Mouse (Mus musculus) intestine, embryonic 15.5 days (tissue): Measurements from ENCODE around the gene Cacna1i. TPM values are rescaled to one million over a fixed set of nuclear protein-coding genes. Genes with fewer than 3 reads are reported as not detected.

ENCODE experiments used
- ATAC-seq: fragments of 200-750 bp; cut with Nextera tagmentation; 2 replicates; pipeline ENCODE4 v1.8.0; 2017; ENCODE audit warnings: moderate TSS enrichment, moderate library complexity
- H3K27ac ChIP-seq: fragments of 300-500 bp; sonication (generic); 2 replicates; pipeline ENCODE4 v1.5.1; 2015; ENCODE audit warnings: mild to moderate bottlenecking, inconsistent platforms
- H3K27me3 ChIP-seq: fragments of 300-500 bp; sonication (generic); replicated peaks from 2 replicates; pipeline ENCODE4 v1.6.1; 2015; ENCODE audit warnings: inconsistent platforms
- H3K36me3 ChIP-seq: fragments of 300-500 bp; sonication (generic); 2 replicates; pipeline ENCODE4 v1.6.1; 2015; ENCODE audit warnings: inconsistent platforms
- H3K4me1 ChIP-seq: fragments of 300-500 bp; sonication (generic); replicated peaks from 2 replicates; pipeline ENCODE4 v1.6.1; 2015; ENCODE audit warnings: inconsistent platforms
- H3K4me2 ChIP-seq: fragments of 300-500 bp; sonication (generic); replicated peaks from 2 replicates; pipeline ENCODE4 v1.6.1; 2015; ENCODE audit warnings: mild to moderate bottlenecking, inconsistent platforms
- H3K4me3 ChIP-seq: fragments of 300-500 bp; sonication (generic); replicated peaks from 2 replicates; pipeline ENCODE4 v1.5.1; 2015; ENCODE audit warnings: inconsistent platforms
- H3K9ac ChIP-seq: fragments of 300-500 bp; sonication (generic); 2 replicates; pipeline ENCODE4 v1.6.1; 2015; ENCODE audit warnings: inconsistent platforms
- H3K9me3 ChIP-seq: fragments of 300-500 bp; sonication (generic); 2 replicates; pipeline ENCODE4 v1.6.1; 2016; ENCODE audit warnings: inconsistent platforms
- WGBS: fragments of 180-500 bp; shearing (Covaris S2); methylation state at CpG from one replicate; pipeline ENCODE4 v1.1.7; 2015; 5-methylcytosine and 5-hydroxymethylcytosine counted together
- polyA plus RNA-seq: library from polyadenylated mRNA; unstranded; fragments of >200 nt; fragmentation: Nextera tagmentation; extraction: Ambion mirVana; gene quantifications from 2 replicates; pipeline ENCODE4 v1.2.1, GENCODE M21; 2015

Cacna1i gene
- polyA plus RNA-seq, 1 experiment from 2014 or later = not detected

- ATAC-seq = no peak
- Histone ChIP-seq H3K9ac (no peak overlapping the region), H3K4me2 (no peak overlapping the region)
These were observed 32.3 kb downstream of the Cacna1i start for GRCm38 (mm10) chr15:80319315-80319714.

GRCm38 (mm10) chr15:80319921-80320320, 32.9 kb downstream of the Cacna1i start:
- no peak for ATAC-seq
- H3K9me3 ChIP-seq = no peaks in the 10 kb centered on the region

More at GRCm38 (mm10) chr15:80319315-80319714, 32.3 kb downstream of the Cacna1i start:
- Histone ChIP-seq H3K36me3 (no peaks in the 10 kb centered on the region), H3K9me3 (no peaks in the 10 kb centered on the region), H3K4me1 (0 out of 2 replicates have a peak, but pooled peaks cover 3% of the 10 kb centered on the region), H3K27ac (no peak overlapping the region), H3K4me3 (no peak overlapping the region), H3K27me3 (no peaks in the 10 kb centered on the region)
- 50% methylated on average over 2 of the region's 2 CpGs for WGBS

GRCm38 (mm10) chr15:80325207-80325606, 38.2 kb downstream of the Cacna1i start:
- no peak overlapping the region for H3K27ac ChIP-seq
- no peaks in the 10 kb centered on the region for H3K4me1 ChIP-seq
- WGBS = 63% methylated on average over 2 of the region's 2 CpGs
- no peak overlapping the region for H3K9ac ChIP-seq
- no peaks in the 10 kb centered on the region for H3K36me3 ChIP-seq
- H3K27me3 ChIP-seq = no peaks in the 10 kb centered on the region
- ATAC-seq = no peak
- no peaks in the 10 kb centered on the region for H3K9me3 ChIP-seq
- no peak overlapping the region for H3K4me3 ChIP-seq
- no peak overlapping the region for H3K4me2 ChIP-seq

More at GRCm38 (mm10) chr15:80319921-80320320, 32.9 kb downstream of the Cacna1i start:
- Histone ChIP-seq H3K4me1 (0 out of 2 replicates have a peak, but pooled peaks cover 3% of the 10 kb centered on the region), H3K9ac (no peak overlapping the region), H3K36me3 (no peaks in the 10 kb centered on the region), H3K4me2 (no peak overlapping the region), H3K4me3 (no peak overlapping the region), H3K27ac (no peak overlapping the region), H3K27me3 (no peaks in the 10 kb centered on the region)
- 84% methylated on average over 6 of the region's 6 CpGs for WGBS

GRCm38 (mm10) chr15:80325756-80326155, 38.7 kb downstream of the Cacna1i start:
- Histone ChIP-seq H3K4me1 (no peaks in the 10 kb centered on the region), H3K27me3 (no peaks in the 10 kb centered on the region), H3K36me3 (no peaks in the 10 kb centered on the region), H3K9ac (no peak overlapping the region), H3K27ac (no peak overlapping the region), H3K4me2 (no peak overlapping the region), H3K9me3 (no peaks in the 10 kb centered on the region), H3K4me3 (no peak overlapping the region)
- ATAC-seq = no peak
- WGBS = 79% methylated on average over 9 of the region's 9 CpGs

- no peak overlapping the region for H3K9ac ChIP-seq
- 82% methylated on average over 4 of the region's 4 CpGs for WGBS
- ATAC-seq = no peak
These were observed 39.9 kb downstream of the Cacna1i start for GRCm38 (mm10) chr15:80326947-80327346.

GRCm38 (mm10) chr15:80327743-80328540, 40.9 kb downstream of the Cacna1i start:
- H3K27me3 ChIP-seq = no peaks in the 10 kb centered on the region
- H3K36me3 ChIP-seq = no peaks in the 10 kb centered on the region
- no peak overlapping the region for H3K4me2 ChIP-seq
- no peak overlapping the region for H3K9ac ChIP-seq
- ATAC-seq = no peak
- no peak overlapping the region for H3K4me3 ChIP-seq
- H3K9me3 ChIP-seq = no peaks in the 10 kb centered on the region
- H3K27ac ChIP-seq = no peak overlapping the region
- WGBS = 77% methylated on average over 13 of the region's 13 CpGs
- no peaks in the 10 kb centered on the region for H3K4me1 ChIP-seq

More at GRCm38 (mm10) chr15:80326947-80327346, 39.9 kb downstream of the Cacna1i start:
- H3K27ac ChIP-seq = no peak overlapping the region
- H3K4me2 ChIP-seq = no peak overlapping the region
- no peaks in the 10 kb centered on the region for H3K4me1 ChIP-seq
- no peak overlapping the region for H3K4me3 ChIP-seq
- H3K36me3 ChIP-seq = no peaks in the 10 kb centered on the region
- H3K27me3 ChIP-seq = no peaks in the 10 kb centered on the region
- no peaks in the 10 kb centered on the region for H3K9me3 ChIP-seq

GRCm38 (mm10) chr15:80330276-80330675, 43.2 kb downstream of the Cacna1i start:
- no peak for ATAC-seq
- Histone ChIP-seq H3K9me3 (no peaks in the 10 kb centered on the region), H3K4me3 (no peak overlapping the region), H3K27me3 (no peaks in the 10 kb centered on the region), H3K9ac (no peak overlapping the region), H3K27ac (no peak overlapping the region), H3K36me3 (no peaks in the 10 kb centered on the region), H3K4me1 (no peaks in the 10 kb centered on the region), H3K4me2 (no peak overlapping the region)
- 56% methylated on average over 3 of the region's 3 CpGs for WGBS

GRCm38 (mm10) chr15:80334766-80335165, 47.7 kb downstream of the Cacna1i start:
- H3K27me3 ChIP-seq = no peaks in the 10 kb centered on the region
- H3K4me3 ChIP-seq = no peak overlapping the region
- no peaks in the 10 kb centered on the region for H3K9me3 ChIP-seq
- no peak for ATAC-seq
- no peaks in the 10 kb centered on the region for H3K36me3 ChIP-seq
- no peak overlapping the region for H3K27ac ChIP-seq
- H3K4me2 ChIP-seq = no peak overlapping the region
- H3K4me1 ChIP-seq = no peaks in the 10 kb centered on the region
- no peak overlapping the region for H3K9ac ChIP-seq
- 93% methylated on average over 10 of the region's 10 CpGs for WGBS

- no peaks in the 10 kb centered on the region for H3K9me3 ChIP-seq
- H3K4me3 ChIP-seq = no peak overlapping the region
- ATAC-seq = no peak
- H3K27me3 ChIP-seq = no peaks in the 10 kb centered on the region
- H3K9ac ChIP-seq = no peak overlapping the region
- no peaks in the 10 kb centered on the region for H3K4me1 ChIP-seq
- H3K36me3 ChIP-seq = no peaks in the 10 kb centered on the region
- 44% methylated on average over 7 of the region's 7 CpGs for WGBS
- H3K27ac ChIP-seq = no peak overlapping the region
- no peak overlapping the region for H3K4me2 ChIP-seq
These were observed 48.2 kb downstream of the Cacna1i start for GRCm38 (mm10) chr15:80335196-80335595.

- 81% methylated on average over 2 of the region's 2 CpGs for WGBS
- Histone ChIP-seq H3K27me3 (no peaks in the 10 kb centered on the region), H3K9me3 (no peaks in the 10 kb centered on the region), H3K4me3 (no peak overlapping the region), H3K27ac (no peak overlapping the region), H3K9ac (no peak overlapping the region), H3K4me1 (no peaks in the 10 kb centered on the region), H3K4me2 (no peak overlapping the region), H3K36me3 (no peaks in the 10 kb centered on the region)
- ATAC-seq = no peak
These were observed 53.3 kb downstream of the Cacna1i start for GRCm38 (mm10) chr15:80340348-80340747.

- Histone ChIP-seq H3K36me3 (no peaks in the 10 kb centered on the region), H3K4me2 (no peak overlapping the region), H3K4me3 (no peak overlapping the region), H3K9me3 (no peaks in the 10 kb centered on the region), H3K4me1 (no peaks in the 10 kb centered on the region), H3K27me3 (no peaks in the 10 kb centered on the region), H3K27ac (no peak overlapping the region), H3K9ac (no peak overlapping the region)
- no peak for ATAC-seq
- WGBS = 67% methylated on average over 4 of the region's 4 CpGs
These were observed 55.4 kb downstream of the Cacna1i start for GRCm38 (mm10) chr15:80342394-80342793.

GRCm38 (mm10) chr15:80343031-80343430, 56.0 kb downstream of the Cacna1i start:
- Histone ChIP-seq H3K9me3 (no peaks in the 10 kb centered on the region), H3K4me3 (no peak overlapping the region), H3K36me3 (no peaks in the 10 kb centered on the region), H3K4me2 (no peak overlapping the region), H3K27me3 (no peaks in the 10 kb centered on the region), H3K4me1 (no peaks in the 10 kb centered on the region), H3K27ac (no peak overlapping the region), H3K9ac (no peak overlapping the region)
- no peak for ATAC-seq
- WGBS = 46% methylated on average over 10 of the region's 10 CpGs

GRCm38 (mm10) chr15:80343731-80344130, 56.7 kb downstream of the Cacna1i start:
- Histone ChIP-seq H3K9me3 (no peaks in the 10 kb centered on the region), H3K9ac (no peak overlapping the region), H3K27me3 (no peaks in the 10 kb centered on the region), H3K4me2 (no peak overlapping the region), H3K36me3 (no peaks in the 10 kb centered on the region), H3K4me1 (no peaks in the 10 kb centered on the region), H3K27ac (no peak overlapping the region), H3K4me3 (no peak overlapping the region)
- ATAC-seq = no peak
- WGBS = 97% methylated on average over 5 of the region's 5 CpGs
